Mouse (Mus musculus): ENCODE results near the gene Ldb1.

Ldb1 gene

DNA sequence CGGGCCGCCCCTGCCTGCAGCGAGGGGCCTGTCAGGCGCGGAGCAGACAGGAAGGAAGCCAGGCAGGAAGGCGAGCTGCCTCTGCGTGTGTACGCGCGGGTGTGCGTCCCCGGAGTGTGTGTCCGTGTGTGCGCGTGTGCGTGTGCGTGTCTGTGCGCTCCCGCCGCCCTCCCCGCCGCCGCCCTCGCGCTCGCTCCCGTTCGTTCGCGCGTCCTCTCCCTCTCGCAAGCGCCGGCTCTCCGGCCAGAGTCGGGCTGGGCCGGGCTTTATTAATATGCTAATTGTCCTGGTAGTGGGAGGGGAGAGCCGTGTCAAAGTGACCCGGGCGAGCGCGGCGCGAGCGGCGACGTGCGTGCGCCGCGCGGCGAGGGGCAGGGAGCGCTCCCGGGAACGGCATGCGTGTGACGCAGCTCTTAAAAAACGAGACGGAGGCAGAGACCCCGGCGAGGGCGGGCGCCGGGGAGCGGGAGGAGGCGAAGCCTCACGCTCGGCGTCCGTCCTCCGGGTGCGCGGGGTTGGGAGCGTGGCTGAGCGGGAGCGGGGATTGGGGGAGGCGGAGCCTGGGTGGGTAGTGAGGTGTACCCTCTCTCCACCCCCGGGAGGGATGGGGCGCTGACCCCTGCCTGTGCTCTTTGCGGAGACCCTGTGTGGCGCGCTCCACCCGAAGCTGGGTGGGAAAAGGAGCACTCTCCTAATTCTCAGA is at the start of gene Ldb1:
Ldb1 (minus strand) TSS at position 222 of the 703 bp plus-strand sequence.
- in situ Hi-C loops (cut with MboI, MseI): loop anchor here (10.0 kb wide), 1 partner anchor 1410 kb away; no protein-coding TSS in a partner anchor

DNA sequence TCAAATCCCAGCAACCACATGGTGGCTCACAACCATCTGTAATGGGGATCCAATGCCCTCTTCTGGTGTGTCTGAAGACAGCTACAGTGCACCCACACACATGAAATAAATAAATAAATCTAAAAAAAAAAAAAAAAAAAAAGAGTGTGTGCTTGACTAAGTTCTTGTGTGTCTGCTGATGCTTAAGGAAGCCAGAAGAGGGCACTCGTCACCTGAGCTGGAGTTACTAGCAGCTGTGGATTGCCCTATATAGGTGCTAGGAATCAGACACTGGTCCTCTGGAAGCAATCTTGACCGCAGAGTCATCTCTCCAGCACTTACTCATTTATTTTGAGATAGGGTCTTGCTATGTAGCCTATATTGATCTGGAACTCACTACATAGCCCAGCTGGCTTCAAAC is 49.1 kb upstream of the Ldb1 start:
- in situ Hi-C loops (cut with MboI, MseI): no loop called here

DNA sequence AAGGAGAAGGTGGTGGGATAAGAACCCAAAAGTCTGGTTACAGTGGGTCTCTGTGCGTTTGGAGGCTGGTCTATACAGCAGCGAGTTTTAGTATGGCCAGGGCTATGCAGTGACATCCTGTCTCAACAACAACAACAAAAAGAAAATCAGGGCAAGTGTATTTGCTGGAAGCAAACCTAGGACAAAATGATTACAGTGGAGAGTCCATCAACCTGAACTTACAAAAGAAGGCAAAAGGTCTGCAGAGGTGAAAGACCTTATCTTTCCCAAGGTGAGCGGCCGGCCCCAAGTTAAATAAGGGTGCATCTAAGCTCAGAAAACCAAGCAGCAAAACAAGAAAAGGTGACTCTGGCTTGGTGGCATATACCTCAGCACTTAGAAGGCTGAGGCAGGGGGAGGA is 46.6 kb upstream of the Ldb1 start:
- in situ Hi-C loops (cut with MboI, MseI): no loop called here

DNA sequence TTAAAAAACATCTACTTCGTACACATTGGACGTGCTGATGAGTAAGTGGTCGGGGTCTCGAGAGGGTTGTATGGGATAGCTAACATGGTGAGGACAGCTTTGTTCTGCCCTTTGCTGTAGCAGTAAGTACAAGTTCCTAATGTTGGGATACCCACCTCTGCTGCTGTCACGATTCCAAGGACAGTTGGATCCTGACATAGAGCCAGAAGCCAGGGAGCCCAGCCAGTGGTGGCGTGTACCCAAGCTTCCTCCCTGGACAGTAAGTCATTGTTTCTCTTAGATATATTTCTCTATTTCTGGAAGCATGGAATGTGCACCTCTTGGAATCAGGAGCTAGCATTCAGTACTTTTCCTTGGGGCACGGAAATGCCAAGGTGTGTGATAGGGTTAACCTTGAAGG is 42.9 kb upstream of the Ldb1 start:
- in situ Hi-C loops (cut with MboI, MseI): no loop called here

DNA sequence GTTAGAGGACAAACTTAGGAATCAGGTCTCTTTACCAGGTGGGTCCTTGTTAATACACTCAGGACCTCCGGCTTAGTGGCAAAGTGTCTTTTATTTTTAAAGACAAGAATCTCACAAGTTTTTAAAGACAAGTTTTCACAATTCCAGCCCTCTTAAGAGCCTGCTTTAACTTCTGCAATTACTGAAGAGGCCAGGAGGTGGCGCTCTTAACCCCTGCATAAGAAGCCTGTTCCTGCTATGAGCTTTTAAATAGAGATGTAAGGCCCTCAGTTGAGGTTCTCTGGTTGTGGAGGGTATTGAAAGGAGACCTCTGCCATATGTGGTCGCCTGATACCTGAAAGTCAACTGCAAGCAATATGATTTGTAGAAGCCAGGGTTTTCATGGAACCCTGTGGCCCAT is 41.3 kb upstream of the Ldb1 start:
- in situ Hi-C loops (cut with MboI, MseI): no loop called here

DNA sequence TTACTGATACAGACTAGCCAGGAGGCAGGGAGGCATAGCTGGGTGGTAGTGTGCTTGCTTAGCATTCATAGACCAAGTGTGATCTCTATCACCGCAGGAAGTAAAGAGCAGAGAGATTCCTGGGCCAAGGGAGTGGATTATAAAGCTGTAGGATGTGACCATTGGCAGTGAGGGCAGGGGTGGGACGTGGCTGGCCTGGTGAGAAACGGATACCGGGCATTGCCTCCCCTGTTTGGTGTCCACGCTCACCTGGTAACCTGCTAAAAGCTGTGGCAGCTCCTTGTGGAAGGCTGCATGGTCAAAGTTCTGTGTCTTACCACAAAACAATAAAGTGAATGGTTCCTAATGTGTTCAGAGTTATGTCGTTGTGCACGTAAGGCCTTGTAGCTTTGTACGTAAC is 40.2 kb upstream of the Ldb1 start:
- in situ Hi-C loops (cut with MboI, MseI): no loop called here

DNA sequence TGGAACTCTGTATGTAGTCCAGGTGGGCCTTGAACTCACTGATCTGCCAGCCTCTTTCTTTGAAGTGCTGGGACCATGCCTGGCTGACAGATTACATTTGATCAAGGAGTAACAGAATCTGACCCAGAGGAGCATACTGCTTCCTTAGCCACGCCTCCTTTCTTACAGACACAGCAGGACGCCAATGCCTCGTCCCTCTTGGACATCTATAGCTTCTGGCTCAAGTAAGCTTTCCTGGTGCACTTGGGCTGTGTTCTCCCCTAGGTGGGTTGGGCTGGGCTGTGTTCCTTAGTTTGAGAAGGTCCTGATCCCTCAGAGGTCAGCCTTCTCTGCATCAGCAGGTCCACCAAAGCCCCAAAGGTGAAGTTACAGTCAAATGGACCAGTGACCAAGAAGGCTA is 33.5 kb upstream of the Ldb1 start:
- in situ Hi-C loops (cut with MboI, MseI): no loop called here

DNA sequence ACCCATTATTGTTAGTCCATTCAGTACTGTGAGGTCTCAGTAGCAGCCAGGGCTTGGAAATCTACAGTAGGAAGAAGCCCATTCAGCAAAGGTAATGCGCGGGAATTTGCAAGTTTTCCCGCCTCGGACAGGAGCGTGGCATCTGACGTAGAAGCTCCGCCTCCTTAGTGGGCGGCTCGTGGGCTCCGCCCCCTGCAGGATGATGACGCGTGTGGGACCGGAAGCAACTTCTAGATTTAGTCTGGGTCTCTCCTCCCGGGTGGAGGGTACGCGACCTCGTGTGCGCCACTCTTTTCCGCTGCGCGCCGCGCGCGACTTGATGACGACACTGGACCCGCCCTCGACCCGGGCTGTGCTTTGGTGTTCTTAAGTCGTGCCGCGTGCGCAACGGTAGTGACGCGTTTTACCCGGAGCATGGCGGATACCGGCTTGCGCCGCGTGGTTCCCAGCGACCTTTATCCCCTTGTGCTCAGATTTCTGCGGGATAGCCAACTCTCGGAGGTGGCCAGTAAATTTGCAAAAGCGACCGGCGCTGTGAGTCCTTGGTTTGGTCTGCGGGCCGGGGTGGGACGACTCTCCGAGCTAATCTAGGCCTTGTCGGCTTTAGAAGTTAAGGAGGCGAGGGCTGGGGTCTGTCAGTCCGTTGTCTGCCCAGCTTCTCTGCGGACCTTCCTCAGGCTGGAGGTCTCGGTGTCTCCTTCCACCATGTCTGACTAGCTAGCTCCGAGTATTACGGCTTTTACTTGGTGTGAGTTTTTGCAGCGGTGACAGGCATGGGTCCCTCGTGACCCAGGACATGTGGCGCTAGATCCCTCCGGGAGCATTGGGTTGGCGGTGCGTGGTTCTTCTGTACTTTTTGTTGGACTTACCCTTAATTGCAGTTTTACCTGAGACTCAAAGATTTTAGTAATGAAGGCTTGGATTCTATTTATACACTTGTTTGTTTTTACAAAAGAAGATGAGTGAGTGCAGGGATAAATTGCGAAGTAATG is 30.9 kb upstream of the Ldb1 start, which contains the start of gene Nolc1:
Nolc1 (plus strand) TSS at position 248 of the 992 bp plus-strand sequence.
- in situ Hi-C loops (cut with MboI, MseI): no loop called here

DNA sequence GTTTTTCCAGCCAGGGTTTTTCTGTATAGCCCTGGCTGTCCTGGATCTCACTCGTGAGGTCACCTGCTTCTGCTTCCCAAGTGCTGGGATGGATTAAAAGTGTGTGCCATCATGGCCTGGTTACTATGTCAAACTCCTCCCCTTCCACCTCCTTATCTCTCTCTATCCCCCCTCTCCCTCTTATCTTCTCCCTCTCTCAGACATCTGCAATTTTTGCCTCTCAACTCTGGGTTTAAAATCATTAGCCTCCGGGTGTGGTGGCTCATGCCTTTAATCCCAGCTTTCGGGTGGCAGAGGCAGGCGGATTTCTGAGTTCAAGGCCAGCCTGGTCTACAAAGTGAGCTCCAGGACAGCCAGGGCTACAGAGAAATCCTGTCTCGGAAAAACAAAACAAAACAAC is 29.3 kb upstream of the Ldb1 start:
- in situ Hi-C loops (cut with MboI, MseI): no loop called here

DNA sequence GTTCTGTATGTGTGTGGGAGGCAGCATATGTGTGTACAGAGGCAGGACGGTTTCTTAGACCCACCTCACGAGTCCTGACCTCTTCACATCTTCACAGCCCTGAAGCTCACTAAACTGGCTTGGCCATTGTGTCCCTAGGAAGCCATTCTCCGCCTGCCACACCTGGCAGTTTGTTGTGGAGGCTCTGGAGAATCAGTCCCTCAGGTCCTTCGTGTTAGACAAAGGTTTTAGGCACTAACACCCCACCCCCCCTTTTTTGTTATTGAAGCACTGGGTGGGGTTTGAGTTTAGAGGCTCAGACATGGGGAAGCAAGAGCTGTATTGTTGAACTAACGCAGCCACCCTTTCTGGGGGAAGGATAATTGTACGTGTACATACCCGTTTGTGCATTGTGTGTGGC is 28.3 kb upstream of the Ldb1 start:
- in situ Hi-C loops (cut with MboI, MseI): no loop called here

DNA sequence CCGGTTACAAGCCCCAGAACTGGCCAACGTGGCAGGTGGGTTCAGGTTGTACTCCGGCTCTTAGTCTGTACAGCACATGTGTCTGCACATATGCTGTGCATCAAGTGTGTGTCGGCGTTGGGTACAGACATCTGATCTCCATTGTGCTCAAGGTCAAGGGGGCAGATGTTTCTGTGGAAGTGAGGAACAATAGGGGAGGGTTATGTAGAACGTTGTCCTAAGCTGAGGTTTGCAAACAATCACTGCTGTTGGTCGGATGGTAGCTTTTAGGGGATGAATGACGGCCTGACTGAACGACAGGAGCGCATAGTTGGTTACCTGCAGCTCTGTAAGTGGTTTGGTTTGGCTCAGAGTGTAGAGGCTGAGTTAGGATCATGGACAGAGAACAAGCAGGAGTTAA is 23.0 kb upstream of the Ldb1 start:
- in situ Hi-C loops (cut with MboI, MseI): no loop called here

DNA sequence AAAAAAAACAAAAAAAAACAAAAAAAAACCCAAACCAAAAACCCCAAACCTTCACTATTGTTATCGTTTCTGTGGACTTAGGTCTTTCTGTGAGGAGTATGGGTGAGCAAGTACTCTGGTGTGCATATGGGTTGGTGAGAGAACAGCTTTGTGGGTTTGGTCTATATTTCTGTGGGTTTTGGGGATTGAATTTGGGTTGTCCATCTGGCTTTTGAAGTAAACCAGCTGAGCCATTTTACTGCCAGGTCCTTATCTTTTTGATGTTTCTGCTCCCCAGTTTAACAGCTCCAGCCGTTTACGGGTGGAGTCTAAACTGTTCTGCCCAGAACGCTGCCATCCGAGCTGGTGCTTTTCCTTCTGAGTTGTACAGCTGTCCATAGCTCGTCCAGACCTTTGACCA is 15.8 kb upstream of the Ldb1 start:
- in situ Hi-C loops (cut with MboI, MseI): no loop called here

DNA sequence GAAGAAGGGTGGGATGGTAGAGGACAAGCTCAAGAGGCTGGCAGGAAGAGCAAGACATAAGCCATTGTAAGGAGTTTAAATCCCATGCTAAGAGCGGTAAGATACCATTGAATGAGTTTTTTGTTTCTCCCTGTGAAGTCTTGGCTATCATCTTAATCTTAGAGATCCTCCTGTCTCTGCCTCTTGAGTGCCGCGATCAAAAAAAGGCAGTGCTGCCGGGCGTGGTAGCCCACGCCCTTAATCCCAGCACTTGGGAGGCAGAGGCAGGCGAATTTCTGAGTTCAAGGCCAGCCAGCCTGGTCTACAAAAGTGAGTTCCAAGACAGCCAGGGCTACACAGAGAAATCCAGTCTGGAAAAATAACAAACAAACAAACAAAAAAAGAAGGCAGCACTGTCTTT is 13.5 kb upstream of the Ldb1 start:
- in situ Hi-C loops (cut with MboI, MseI): no loop called here

DNA sequence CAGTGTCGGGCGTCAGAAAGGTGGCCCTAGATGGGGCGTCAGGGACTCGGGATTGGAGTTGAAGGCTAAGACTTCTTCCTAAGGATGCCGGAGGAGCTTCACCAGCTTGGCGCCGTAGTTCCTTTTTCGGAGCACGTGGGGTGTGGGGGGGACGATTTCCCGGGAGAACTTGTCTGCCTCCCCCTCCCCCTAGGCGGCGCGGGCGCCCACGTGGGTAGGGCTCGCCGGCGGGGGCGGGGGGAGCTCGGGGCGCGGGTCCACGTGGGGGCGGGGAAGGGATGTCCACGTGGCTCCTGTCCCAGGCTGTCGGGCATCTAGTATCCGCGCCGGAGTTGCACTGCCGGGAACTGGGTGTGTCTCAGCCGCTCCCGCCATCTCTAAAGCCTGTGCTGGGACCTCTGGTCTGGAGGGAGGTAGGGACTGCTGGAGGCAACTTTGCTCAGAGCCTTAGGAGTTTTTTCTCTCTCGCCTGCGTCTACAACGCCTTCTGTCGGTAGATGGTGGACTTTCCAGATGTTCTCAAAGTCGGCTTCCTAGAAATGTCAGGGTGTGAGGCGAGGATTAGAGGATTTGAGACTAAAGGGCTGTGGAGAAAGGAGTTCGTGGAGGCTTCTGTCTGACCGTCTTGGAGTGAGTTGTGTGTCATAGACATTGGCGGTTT is 12.1 kb upstream of the Ldb1 start:
- in situ Hi-C loops (cut with MboI, MseI): no loop called here

DNA sequence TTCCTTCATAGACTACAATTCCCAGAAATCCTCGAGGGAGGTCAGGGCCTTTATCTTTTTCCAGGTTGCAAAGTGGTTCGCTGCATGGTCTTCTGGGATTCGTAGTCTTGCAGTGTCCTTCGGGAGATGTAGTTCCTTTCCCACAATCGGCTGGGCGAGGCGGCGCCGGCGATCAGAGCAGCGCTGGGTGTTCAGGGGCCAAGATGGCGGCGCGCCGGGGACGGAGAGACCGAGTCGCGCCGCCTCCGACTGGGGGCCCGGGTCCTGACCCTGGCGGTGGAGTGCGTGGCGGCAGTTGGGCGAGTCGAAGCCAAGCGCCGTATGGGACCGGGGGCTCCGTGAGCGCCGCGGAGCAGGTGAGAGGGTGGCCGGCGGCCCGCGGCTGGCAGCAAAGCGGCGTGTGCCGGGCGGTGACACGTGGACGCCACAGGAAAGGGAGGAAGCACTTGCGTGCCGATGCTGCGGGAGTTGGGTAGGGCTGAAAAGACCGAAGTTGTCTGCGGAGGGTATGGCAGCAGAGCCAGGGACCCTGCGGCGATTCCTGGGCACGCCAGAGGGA is 11.5 kb upstream of the Ldb1 start:
- in situ Hi-C loops (cut with MboI, MseI): no loop called here

DNA sequence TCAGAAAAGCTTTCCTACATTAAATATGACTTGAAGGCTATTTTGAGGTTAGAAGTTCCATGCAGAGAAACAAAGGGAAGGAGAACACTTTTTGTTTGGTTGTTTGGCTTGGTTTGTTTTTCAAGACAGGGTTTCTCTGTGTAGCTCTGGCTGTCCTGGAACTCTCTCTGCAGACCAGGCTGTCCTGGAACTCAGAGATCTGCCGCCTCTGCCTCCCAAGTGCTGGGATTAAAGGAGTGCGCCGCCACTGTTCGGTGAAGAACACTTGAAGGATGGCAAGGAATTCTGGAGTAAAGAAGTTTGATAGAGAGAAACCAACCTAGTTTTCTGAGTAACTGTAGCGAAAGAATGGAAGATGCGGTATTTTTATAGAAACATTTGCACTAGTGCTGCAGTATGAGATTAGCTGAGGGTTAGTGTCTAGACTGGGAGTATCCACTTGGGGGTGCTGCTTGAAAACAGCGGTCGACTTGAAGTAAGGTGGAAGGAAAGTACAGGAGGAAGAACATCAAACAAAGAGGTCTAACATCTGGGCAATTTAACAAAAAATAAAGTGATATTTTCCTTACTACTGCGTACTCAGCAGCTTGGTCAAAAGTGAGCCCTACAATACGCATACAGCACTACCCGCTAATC is 10.9 kb upstream of the Ldb1 start:
- in situ Hi-C loops (cut with MboI, MseI): no loop called here

DNA sequence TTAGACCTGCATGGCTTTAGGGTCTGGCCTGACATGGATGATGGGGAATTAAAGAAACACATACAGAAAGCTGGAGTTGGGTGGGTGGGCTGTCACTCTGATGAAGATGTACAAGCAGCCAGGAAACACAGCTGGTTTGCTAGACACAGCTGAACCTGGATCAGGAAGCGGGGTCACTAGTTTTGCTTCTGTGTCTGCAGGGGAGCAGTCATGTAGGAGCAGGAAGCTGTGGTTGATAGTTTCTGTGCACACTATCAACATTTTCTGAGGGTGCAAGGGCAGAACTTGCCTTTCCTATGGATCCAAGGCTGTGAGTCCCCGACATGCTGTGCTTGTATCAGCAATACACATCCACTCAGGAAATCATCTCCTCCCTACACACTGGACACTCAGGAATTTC is 5.4 kb upstream of the Ldb1 start:
- in situ Hi-C loops (cut with MboI, MseI): no loop called here

DNA sequence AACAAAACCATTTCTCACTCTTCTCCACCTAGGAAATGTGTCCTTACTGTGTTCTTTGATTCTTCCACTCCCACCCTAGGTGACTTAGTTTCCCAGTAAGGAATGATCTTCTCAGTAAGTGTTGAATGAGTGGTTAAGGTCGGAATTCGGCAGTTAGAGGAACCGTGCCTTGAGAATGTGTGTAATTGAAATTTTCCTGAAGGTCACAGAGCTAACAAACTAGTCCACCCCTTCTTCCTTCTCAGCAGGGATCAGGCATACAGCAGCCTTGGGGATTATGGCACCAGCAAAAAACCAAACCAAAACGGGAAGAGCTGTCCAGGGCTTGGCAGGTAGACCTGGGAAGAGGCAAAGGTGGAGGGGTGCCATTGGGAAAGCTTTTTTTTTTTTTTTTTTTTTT is 4.1 kb upstream of the Ldb1 start:
- in situ Hi-C loops (cut with MboI, MseI): loop anchor here (10.0 kb wide), 1 partner anchor 1406 kb away; no protein-coding TSS in a partner anchor

DNA sequence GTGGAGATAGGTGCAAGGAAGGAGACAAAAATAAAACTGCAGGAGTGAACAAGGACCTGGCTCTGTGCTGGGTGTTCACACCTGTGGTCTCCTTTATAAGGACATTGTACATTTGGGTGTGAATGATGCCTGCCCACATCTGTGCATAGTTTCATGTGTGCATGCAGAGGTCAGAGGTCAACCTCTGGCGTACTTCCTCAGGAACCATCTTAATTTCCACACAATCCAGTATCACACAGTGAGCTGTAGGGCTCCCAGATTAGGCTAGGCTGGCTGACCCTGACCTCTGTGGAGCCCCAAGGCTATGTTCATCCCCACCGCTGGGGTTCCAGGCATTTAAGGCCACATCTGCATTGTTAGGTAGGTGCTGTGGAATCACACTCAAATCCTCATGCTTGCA is 2.4 kb upstream of the Ldb1 start:
- in situ Hi-C loops (cut with MboI, MseI): loop anchor here (10.0 kb wide), 1 partner anchor 1407 kb away; no protein-coding TSS in a partner anchor

DNA sequence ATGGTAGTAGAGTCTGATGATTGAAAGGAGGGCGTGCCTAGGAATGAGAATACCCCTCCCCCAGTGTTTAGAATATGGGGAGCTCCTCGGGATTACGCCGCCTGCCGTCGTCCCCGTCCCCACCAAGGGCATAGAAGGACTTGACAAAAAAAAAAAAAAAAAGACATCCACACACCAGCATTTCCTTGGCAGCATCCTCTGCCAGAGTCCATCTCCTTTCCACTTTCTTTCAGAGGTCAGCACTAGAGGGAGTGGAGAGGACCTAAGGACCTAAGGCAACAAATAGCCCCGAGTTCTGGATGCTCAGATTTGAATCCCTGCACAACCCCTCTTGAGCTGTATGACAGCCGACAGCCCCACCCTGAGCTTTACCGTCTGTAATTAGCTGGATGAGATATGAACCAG is 1.6 kb upstream of the Ldb1 start:
- in situ Hi-C loops (cut with MboI, MseI): loop anchor here (10.0 kb wide), 1 partner anchor 1408 kb away; no protein-coding TSS in a partner anchor

DNA sequence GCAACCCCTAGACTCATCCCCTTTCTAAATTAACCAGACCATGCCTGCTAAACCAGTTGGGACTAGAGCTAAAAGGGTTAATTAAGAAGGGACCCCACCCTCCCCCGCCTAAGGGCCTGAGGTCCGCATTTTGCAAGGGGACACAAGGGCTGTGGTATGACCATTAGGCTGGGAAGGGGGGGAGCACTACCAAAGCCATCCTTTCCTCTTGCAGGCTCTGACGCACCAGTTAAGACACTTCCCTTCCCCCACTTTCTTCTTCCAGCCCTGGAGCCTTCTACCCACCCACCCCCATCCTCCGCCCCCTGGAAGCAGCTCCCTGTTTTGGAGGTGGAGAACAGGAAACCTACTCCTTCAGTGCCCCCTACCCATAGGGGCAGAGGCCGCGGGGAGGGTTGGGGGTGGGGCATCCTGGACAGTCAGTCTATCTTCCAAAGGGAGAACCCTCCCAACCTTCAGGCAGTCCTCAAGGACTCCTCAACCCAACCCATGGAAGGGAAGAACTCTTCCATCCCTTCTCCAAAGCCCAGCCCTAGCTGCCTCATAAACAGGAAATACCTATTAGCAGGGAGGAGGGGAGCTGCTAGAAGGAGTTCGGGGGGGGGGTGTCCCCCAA is 790 bp upstream of the Ldb1 start:
- in situ Hi-C loops (cut with MboI, MseI): loop anchor here (10.0 kb wide), 1 partner anchor 1409 kb away; no protein-coding TSS in a partner anchor

All from T-helper 1 cell (primary cell).